Mouse (Mus musculus) frontal cortex, postnatal 14 days (tissue): ENCODE results near the gene Dcdc2b.

Source experiments
- DNase-seq, 2 experiments: peaks; one replicate each; pipeline ENCODE4 v3.0.0; 2022; ENCODE audit warnings: low spot score in 2 of 2

Gene Dcdc2b

GRCm38 (mm10) chr4:129614093-129614492 lies at the start of gene Dcdc2b:
Gene Dcdc2b, minus strand, starts transcription at chr4:129614257.
- DNase-seq = no peak

DNA sequence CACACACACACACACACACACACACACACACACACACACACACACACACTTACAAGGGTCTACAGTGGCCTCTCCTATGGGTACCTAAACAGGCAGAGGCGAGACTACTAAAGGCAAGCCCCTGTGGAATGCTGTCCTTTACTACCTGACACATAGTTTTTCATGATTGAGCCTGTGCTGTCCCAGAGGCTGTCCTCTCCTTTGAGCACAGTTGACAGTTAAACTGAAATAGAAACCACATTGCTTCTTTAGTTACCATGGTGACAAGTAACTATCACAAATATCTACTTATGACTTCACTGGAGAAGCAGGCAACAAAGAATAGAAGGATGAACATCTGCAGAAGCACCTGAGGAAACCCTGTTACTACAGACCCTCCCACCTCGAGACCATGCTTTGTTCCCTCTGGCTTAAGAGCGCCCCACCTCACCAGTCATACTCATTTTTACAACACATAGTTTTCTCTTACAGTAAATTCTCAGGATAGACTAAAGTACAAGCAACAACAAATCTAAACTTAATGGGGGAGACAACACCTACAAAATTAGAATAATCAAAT lies 48.3 kb upstream of the Dcdc2b start:
- no peak for DNase-seq

GRCm38 (mm10) chr4:129661584-129661983 lies 47.5 kb upstream of the Dcdc2b start:
- DNase-seq = no peak

DNA sequence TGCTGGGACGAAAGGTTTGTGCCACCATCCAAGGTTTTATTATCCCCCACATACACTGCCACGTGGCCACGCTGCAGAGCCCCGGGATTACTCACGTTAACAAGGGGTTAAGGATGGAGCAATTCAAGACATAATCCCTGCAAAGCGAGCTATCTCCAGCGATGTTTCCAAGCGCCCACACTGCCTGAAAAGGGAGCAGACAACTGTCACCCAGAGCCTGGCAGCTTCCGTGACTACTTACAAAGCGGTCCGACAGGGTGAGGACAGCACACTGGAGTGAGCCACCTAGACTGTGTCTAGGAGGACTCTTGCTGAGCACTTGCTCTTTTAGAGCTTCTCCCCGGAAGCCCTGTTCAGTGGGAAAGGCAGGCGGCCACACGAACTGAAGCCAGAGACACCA lies 40.7 kb upstream of the Dcdc2b start:
- no peak for DNase-seq

DNA sequence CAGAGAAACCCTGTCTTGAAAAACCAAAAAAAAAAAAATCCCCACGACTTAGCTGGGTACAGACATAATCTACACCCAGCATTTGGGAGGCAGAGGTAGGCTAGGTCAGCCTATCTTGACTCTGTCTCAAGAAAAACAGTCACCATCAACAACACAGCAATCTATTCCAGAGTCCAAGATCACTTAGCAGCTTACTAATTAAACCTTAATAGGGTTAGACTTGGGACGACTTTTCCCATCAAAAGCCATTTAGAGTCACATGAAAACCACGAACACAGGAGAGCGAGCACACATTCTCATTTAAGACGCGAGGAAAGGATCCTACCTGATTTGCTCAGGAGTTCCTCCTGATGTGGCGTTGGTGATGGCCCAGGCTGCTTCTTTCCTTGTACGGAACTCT lies 36.3 kb upstream of the Dcdc2b start:
- DNase-seq = no peak

DNA sequence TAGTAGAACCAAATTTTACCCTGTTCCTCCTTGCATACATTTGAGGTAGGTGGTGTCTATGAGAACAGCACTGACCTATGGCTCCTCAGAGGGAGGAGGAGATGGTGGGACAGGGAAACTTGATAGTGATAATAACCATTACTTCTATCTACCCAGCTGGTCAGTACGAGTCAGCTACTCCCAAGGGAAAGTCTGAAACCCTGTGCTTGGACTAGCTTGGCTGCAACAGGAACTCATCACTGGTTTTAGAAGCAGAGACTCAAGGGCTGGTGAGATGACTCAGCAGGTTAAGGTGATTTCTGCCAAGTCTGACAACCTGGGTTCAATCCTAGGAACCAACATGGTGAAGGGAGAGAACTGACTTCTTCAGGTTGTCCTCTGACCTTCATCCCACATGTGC lies 34.6 kb upstream of the Dcdc2b start:
- DNase-seq = no peak

DNA sequence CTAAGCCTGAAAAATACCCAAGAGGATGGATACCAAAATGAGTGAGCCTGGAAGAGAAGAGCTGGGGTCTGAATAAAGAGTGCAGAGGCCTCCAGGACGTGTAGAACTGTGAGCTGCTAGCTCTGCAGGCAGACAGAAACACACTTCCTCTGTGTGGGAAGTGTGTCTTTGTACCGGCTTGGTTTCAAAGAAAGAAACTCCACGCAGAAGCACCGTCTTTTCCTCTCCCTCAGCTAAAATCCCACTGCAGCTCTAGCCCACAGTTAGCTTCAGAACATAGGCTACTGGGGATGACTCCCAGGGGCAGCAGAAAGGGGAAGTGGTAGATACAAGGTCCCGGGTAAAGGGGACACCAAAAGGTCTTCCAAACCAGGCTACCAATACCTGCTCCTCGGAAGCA lies 31.1 kb upstream of the Dcdc2b start:
- no peak for DNase-seq

GRCm38 (mm10) chr4:129641756-129642155 lies 27.7 kb upstream of the Dcdc2b start:
- DNase-seq = no peak

DNA sequence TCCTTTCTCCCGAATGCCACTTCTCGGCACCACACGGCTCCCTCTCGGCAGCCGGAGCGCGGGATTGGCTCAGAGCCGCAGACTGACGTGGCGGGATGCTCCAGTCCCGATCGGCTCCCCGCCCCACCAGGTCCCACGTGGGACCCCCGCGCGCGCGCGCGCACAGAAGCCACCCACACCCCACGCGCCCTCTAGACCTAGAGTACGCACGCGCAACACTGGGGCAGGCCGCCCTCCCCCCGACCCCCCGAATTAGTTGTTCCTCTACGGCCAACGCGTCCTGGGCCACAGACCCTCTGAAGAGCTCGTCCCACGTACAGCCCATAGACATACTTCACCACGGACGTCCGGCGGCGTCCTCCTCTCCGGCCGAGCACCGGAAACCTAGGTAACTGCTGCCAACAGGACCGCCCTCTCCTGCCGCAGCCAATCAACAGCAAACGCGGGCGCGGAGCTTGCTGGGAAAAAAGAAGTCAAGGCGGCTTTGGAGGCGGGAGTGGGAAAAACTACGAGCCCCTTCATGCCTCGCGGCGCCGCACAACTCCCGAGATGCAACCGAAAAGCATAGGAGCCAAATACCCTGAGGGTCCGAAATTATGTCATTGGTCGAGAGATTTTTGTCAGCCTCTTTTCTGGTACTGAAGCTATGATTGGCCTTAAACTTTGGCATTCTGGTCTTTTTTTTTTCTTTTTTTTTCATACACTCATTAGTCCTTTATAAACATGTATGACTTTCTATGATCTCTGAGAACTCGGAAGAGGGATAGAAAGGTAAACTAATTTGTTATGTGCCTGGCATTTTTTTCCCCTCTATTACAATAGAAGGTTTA lies 26.8 kb upstream of the Dcdc2b start, which contains the start of gene Txlna:
Gene Txlna, minus strand, starts transcription at position 428 of the 830 bp plus-strand sequence.
- DNase-seq = peak; percentile 95 to 96

DNA sequence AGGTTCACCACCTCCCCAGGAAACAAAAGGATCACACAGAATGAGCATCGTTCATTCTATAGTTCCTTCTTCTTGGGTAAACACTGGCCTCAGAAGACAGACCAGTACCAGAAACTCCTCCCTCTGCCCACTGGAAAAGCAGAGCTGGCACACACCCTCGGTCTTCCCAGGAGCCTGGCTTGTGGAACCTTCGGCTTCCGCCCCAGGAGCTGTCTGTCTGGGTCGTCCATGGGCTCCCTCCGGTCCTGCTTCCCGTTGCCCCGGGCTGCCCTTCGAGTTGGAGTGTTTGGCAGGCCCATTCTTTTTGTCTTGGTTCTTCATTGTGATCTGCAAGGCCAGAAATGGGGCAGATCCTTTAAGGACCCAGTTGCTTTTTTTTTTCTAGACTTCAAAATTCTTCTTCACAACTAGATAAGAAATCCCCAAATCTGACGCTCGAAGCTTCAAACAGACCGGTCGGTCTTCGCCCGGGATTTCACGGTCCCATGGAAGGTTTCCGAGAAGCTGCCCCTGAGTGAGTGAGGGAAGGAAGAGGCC lies 26.1 kb upstream of the Dcdc2b start:
- no peak for DNase-seq

- no peak for DNase-seq
These were observed 25.2 kb upstream of the Dcdc2b start for GRCm38 (mm10) chr4:129639221-129639620.

DNA sequence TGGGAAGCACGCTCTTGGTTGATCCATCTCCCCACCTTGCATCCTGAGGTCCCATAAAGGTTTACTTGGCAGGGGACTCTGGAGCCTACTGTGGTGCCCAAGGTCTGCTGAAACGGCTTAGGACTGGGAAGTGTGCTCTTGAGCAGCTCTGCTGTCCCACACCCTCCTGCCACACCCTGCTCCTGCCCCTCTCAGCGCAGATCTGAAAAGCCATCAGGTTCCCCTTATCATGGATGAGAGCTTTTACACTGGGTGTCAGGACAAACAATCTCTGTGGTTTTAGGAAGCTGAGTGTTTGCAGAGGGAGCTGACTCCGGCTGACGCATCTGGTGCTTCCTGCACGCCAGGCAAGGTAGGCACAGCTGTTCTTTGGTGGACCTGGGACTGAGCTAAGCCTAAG lies 19.8 kb upstream of the Dcdc2b start:
- DNase-seq = no peak

DNA sequence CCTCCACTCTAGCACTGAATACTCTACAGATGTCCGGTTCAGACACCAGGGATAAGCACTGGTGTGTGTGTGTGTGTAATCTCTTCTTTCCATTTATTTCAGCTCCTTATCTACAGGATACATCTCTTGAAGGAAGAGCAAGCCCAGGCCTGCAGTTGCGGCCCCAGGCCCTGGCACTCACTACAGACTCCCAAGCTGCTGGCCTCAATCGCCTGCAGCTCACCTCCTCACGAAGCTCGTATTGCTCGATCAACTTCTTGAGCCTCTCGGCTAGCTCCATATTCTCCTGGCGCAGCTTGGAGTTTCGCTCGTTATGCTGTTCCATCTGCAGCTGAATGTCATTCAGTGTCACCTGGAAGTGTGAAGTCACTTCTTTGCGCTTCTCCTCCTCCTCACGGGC lies 17.8 kb upstream of the Dcdc2b start:
- DNase-seq = no peak

GRCm38 (mm10) chr4:129630944-129631343 lies 16.9 kb upstream of the Dcdc2b start:
- DNase-seq = no peak

GRCm38 (mm10) chr4:129626035-129626434 lies 12.0 kb upstream of the Dcdc2b start:
- no peak for DNase-seq

- DNase-seq = no peak
These were observed 11.4 kb upstream of the Dcdc2b start for GRCm38 (mm10) chr4:129625496-129625895.

GRCm38 (mm10) chr4:129625029-129625370 lies 10.9 kb upstream of the Dcdc2b start:
- peak in 1 of 2 experiments; percentile 59 for DNase-seq

- peak; percentile 79 to 87 for DNase-seq
These were observed 10.4 kb upstream of the Dcdc2b start for GRCm38 (mm10) chr4:129624281-129625028.

- DNase-seq = peak in 1 of 2 experiments; percentile 60
These were observed 9.6 kb upstream of the Dcdc2b start, which contains the start of gene Ccdc28b for GRCm38 (mm10) chr4:129623681-129624091. Gene Ccdc28b, minus strand, starts transcription at chr4:129623947.

GRCm38 (mm10) chr4:129622803-129623535 lies 8.9 kb upstream of the Dcdc2b start:
- no peak for DNase-seq

DNA sequence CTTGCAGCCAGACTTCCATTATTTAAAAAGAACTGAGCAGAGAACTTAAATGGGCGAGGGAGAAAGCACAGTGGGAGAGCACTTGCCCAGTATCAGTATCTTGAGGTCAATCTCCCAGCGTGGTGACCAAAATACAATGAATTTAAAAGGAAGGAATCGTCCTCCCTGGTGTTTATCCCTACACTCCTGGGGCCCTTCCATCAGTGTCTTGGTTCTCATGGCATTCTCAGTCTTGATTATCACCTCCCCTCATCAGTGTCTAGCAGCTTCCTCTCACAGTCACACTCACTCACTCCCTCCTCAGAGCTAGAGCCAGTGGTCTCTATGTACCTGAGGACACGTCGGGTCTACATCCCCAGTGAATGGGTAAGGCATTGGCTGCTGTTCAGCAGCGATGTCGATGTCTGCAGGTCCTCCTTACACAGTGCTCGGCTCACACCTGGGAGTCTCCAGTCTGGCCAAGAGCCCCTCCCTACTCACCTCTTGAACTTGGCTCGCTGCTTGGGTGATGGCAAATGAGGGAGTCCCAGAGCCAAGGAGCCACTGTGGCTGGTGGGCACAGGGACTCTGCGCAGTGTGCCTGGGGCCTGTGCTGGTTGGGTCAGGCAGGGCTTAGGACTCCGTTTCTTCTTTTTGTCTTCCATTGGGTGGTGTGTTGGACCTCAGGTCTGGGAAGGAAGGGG lies 8.2 kb upstream of the Dcdc2b start:
- DNase-seq = no peak
